Mouse (Mus musculus): ENCODE data around the gene Gm42906. TPM values are rescaled to one million over a fixed set of nuclear protein-coding genes. Genes with fewer than 3 reads are reported as not detected.
A peak's percentile ranks its signal among the peaks of the same experiment; 100 is the strongest.

The Gm42906 gene
- total RNA-seq, 2 experiments from 2014 or later, result not detected

DNA sequence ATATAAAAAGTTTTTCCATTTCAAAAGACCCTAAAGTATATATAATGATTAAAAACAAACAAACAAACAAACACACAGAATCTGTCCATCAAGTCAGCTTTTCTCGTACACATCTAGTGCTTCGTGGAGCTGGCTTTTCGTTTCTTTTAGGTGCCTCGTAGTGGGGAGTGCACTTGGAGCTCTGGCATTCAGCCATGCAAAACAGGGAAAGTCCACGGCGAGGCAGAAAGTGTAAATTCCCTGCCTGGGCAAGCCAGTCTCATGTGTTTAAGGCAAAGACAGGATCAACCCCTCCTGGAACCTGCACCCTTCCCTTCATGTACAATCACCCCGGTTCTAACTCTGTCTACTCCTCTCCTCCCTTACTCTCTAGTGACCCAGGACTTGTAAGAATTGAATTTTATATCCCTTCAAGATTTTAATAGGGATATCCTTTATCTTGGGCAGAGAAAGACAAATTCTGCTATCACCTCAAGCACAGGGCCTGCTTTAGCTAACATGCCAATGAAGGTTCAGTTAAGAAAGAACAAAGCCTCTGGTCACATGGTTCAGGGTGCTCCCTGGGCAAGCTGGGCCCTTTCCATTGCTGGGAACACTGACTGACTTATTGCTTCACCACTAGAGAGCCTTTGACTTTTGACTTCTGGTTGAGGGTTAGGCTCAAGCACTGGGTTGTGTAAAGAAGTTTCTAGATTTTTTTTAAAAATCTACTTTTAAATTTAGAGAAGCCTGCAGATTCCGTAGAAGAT, 292.7 kb downstream of the Gm42906 start:
- intact Hi-C loops (cut with DNase I), result loop anchor here (5.0 kb wide), 1 partner anchor 68 kb away; no protein-coding TSS in a partner anchor
- DNase-seq (ENCODE audit: low spot score in 2 of 2), result no peak

GRCm38 (mm10) chr5:151134202-151134601, 293.8 kb downstream of the Gm42906 start:
- DNase-seq (ENCODE audit: low spot score in 2 of 2), result no peak
- intact Hi-C loops (cut with DNase I), result no loop called here

DNA sequence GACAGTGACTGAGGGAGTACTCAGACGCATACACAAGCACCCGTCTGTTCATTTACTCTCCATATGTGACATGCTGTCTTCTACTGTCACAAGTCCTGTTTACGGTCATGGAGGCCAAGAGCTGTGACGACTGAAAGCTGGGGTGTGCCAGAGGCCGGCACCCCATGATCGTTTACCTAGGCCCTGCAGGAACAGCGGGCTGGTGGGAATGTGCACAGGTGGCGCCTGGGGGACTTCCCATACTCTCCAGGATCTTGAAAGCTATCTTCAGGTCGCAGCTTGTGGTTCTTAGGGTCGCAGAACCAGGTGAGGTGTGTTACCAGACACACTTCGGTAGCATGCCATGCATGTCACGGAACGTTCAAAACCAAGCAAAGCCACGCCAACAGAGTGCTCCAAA, 294.2 kb downstream of the Gm42906 start:
- DNase-seq (ENCODE audit: low spot score in 2 of 2), result no peak
- intact Hi-C loops (cut with DNase I), result no loop called here

DNA sequence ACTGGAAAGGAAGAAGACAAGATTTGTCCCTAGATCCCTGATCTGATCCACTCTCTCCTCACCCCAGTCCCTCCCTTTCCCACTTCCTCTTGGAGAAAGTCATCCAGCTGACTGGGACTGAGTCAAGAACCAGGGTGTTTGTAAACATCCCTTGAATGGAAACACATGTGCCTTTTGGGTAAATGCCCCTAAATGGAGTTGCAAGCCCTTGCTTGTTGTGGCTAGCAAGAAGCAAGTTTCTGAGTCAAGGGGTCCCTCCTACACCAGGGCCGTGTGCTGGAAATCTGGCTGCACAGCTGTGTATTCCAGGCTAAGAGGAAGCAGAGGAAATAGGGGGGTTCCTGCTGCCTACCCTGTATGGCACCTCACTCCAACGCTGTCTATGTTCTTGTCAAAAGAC, 298.2 kb downstream of the Gm42906 start:
- intact Hi-C loops (cut with DNase I), result loop anchor here (5.0 kb wide), 1 partner anchor 112 kb away; no protein-coding TSS in a partner anchor
- DNase-seq (ENCODE audit: low spot score in 2 of 2), result no peak

GRCm38 (mm10) chr5:151127298-151127717, 300.7 kb downstream of the Gm42906 start:
- intact Hi-C loops (cut with DNase I), result loop anchor here (5.0 kb wide), 1 partner anchor 110 kb away; no protein-coding TSS in a partner anchor
- DNase-seq (ENCODE audit: low spot score in 2 of 2), result no peak

- intact Hi-C loops (cut with DNase I), result loop anchor here (5.0 kb wide), 1 partner anchor 109 kb away; no protein-coding TSS in a partner anchor
- no peak for DNase-seq (ENCODE audit: low spot score in 2 of 2)
These were observed 301.4 kb downstream of the Gm42906 start for GRCm38 (mm10) chr5:151126608-151127005.

DNA sequence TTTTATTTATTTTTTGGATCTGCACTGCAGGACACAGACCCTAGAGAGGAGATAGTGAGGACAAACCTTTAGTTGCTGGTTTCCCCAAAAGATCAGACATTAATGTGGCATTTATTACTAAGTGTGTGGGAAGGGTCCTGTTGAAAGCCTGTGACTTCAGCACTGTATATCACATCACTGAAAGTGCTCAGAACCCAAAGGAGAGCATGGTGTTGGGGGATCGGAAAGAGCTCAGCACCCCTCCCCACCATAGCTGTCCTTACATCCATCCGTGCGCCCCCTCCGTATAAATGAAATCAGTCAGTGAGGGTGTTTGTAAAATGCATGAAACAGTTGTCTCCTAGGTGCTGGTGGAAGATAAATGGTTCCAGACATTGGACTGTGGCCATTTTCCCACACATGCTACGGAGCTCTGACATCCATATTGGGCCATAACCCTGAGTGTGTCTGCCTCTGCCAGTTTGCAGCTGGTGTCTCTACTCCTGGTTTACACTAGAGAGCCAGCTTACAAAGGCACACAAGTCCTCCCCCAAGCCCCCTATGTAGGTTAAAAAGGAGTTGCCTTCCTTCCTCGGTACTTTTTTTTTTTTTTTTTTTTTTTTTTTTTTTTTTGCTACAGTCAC, 301.9 kb downstream of the Gm42906 start:
- intact Hi-C loops (cut with DNase I), result loop anchor here (5.0 kb wide), 1 partner anchor 109 kb away; no protein-coding TSS in a partner anchor

DNA sequence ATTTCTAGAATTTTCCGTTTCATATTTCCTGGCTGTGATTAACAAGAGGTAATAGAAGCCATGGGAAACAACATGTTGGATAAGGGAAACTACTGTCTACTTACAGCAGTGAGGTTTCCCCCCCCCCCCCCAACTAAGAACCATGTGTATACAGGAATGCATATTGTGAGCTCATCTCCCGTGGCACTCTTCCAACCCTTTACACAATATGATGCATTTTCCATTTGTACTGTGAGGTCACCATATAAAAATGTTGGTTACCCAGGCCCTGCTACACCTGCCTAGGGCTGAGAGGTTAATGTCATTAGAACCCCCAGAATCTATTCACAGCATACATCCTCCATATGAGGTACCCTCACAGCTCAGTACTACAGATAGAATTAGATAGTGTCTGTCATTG, 310.1 kb downstream of the Gm42906 start:
- no peak for DNase-seq (ENCODE audit: low spot score in 2 of 2)
- intact Hi-C loops (cut with DNase I), result no loop called here

More for the DNA sequence above, 301.9 kb downstream of the Gm42906 start:
- no peak for DNase-seq (ENCODE audit: low spot score in 2 of 2)

GRCm38 (mm10) chr5:151116192-151116887, 311.6 kb downstream of the Gm42906 start:
- intact Hi-C loops (cut with DNase I), result no loop called here

DNA sequence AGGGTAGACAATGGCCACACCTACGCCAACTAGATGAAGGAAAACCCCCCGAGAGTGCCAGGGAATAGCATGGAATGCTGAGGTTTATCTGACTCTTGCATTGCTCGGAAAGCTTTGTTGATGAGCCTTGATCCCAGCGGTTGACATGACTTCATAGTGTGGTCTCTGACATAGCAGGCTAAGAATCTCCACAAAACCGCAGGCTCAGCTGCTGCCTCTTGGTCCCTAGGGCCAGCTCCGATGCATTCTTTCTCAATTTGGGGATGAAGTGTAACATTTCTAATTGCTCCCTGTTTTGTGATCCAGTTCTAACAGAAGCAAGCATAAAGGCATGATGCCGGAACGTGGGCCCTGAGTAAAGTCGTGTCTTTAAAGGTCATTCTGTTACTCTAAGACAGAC, 315.2 kb downstream of the Gm42906 start:
- DNase-seq (ENCODE audit: low spot score in 2 of 2), result no peak
- intact Hi-C loops (cut with DNase I), result loop anchor here (5.0 kb wide), 1 partner anchor 45 kb away; no protein-coding TSS in a partner anchor

More at GRCm38 (mm10) chr5:151116192-151116887, 311.6 kb downstream of the Gm42906 start:
- DNase-seq (ENCODE audit: low spot score in 2 of 2), result no peak

DNA sequence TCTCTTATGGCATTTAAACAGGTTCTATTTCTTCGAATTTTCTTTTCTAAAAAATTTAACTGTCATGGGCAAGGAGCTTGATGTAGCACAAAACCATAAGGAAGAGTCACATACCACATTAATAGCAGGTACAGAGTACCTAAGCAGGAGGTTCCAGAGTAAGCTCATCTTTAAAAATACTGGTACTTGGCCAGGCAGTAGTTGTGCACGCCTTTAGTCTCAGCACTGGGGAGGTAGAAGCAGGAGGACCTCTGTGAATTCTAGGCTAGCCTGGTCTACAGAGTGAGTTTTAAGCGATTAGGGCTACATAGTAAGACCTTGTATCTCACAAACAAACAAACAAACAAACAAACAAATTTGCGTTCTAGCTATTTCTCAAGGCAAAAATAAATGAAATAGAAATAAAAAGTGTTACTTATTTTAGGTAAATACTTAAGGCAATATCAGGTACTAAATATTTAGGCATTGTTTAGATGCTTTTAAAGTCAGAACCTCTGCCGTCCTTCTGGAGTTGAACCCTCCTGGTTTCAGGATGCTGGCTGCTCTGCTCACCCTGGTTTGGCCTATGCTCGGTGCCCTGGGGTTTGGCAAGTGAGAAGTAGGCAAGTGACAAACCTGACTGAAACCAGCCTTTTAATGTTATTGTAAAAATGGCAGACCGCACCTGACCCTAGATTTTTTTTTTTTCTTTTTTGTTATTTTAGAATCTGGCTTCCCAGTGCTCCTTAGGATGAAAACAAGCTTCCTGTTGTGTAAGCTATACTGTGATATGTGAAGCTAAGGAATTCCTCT, 316.7 kb downstream of the Gm42906 start:
- no peak for DNase-seq (ENCODE audit: low spot score in 2 of 2)
- intact Hi-C loops (cut with DNase I), result loop anchor here (2.0 to 5.0 kb wide), 2 partner anchors 26 to 44 kb away; no protein-coding TSS in a partner anchor

DNA sequence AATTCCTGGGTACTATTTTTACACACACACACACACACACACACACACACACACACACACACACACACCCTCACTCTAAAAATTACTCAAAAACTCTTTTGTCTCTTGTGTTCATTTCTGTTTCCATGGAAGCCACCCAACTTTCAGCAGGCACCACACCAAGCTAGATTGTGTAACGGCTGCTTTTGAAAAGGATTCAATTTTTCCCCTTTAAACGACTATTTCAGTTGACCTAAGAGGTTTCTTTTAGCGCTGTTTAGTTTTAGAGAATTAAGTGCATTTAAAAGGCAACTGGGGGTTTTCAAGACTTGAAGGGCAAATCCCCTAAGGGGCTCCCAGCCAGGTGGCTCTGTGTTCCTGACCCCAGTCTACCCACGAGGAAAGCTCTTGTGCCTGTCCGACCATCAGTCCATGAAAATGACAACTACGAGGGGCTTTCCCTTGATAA, 317.5 kb downstream of the Gm42906 start:
- intact Hi-C loops (cut with DNase I), result loop anchor here (2.0 to 5.0 kb wide), 2 partner anchors 26 to 43 kb away; no protein-coding TSS in a partner anchor

GRCm38 (mm10) chr5:151109822-151110221, 318.1 kb downstream of the Gm42906 start:
- DNase-seq (ENCODE audit: low spot score in 2 of 2), result no peak
- intact Hi-C loops (cut with DNase I), result loop anchor here (2.0 to 5.0 kb wide), 2 partner anchors 27 to 43 kb away; no protein-coding TSS in a partner anchor

More for the DNA sequence above, 317.5 kb downstream of the Gm42906 start:
- DNase-seq (ENCODE audit: low spot score in 2 of 2), result peak; percentile 63 to 88

- no peak for DNase-seq (ENCODE audit: low spot score in 2 of 2)
- intact Hi-C loops (cut with DNase I), result no loop called here
These were observed 319.0 kb downstream of the Gm42906 start for GRCm38 (mm10) chr5:151108955-151109354.

DNA sequence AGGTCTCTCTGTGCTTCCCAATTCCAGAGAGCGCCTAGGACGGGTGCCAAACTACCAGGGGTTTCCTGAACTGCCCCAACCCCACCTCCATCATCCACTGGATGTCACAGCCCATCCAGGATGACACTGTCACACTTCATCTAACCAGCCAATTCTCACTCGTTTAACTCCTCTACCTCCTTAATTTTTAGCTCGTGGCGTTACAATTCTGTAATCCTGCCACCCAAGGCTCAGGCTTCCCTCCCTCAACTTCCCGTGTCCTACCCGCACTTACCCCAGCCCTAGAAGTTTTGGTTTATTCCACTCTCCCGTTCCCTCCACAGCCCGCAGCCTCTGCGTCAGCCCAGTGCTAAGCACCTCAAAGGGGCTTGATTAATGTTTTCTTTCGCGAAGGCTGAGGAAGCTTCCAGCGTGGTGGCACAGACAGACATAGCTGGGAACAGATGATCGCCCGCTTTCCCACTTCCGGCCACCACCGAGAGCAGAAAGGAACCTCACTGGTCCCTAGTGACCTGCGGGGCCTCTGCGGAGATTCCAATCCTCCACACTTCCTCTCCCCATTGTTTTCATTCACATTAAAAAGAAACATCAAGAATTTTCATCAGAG, 319.6 kb downstream of the Gm42906 start:
- DNase-seq (ENCODE audit: low spot score in 2 of 2), result no peak
- intact Hi-C loops (cut with DNase I), result no loop called here

DNA sequence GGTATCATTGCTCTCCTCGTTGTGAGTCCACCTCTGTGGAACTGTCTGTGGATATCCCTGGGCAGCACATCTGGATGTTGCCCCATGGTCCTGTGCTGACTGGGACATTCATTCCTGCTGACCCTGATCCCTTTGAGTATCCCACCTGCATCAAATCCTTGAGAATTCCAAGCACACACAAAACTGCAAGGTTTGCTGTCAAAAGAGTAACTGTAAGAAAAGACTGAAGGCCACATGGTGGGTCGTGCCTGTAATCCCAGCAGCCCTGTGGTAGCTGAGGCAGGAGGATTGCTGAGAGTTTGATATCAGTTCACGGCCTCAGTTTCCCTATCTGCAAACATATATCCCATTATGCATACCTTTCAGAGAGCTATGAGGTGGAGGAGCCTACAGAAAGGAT, 321.1 kb downstream of the Gm42906 start:
- intact Hi-C loops (cut with DNase I), result no loop called here
- DNase-seq (ENCODE audit: low spot score in 2 of 2), result no peak

GRCm38 (mm10) chr5:151105054-151105971, 322.6 kb downstream of the Gm42906 start:
- DNase-seq (ENCODE audit: low spot score in 2 of 2), result no peak
- intact Hi-C loops (cut with DNase I), result no loop called here
